In genomic region chr13:37994405-37994749, GRCm38 (mm10) we compare ENCODE assay signal across 8 mouse cellular contexts. TPM values are rescaled to one million over a fixed set of nuclear protein-coding genes. Genes with fewer than 3 reads are reported as not detected.
DNase-seq lines count a peak whose midpoint lies in the region; ATAC-seq and TF ChIP-seq lines count a peak whose summit lies in the region.

No protein-coding gene starts in this region.

- 0 out of 2 replicates have a peak overlapping the region, but pooled peaks have one; percentile 31 for H3K9ac ChIP-seq in heart, postnatal 0 days (replicated peaks; ENCODE audit: low read depth, low read length)
- peak overlapping the region; percentile 93; the same call in 1 of the 2 replicates for H3K9ac ChIP-seq in hindbrain, embryonic 12.5 days
- H3K9ac ChIP-seq in midbrain, embryonic 12.5 days (replicated peaks) = peak overlapping the region; percentile 95

- peaks cover 10% of the 10 kb centered on the region for H3K4me1 ChIP-seq in heart, postnatal 0 days (ENCODE audit: control insufficient read depth, insufficient read depth)
- peaks cover 4% of the 10 kb centered on the region for H3K4me1 ChIP-seq in bone marrow, adult 2 months (ENCODE audit: control insufficient read depth, insufficient read depth, low read length)
- peaks cover 9% of the 10 kb centered on the region for H3K4me1 ChIP-seq in hindbrain, embryonic 12.5 days
- peaks cover 14% of the 10 kb centered on the region; the same call in 1 of the 2 replicates for H3K4me1 ChIP-seq in midbrain, embryonic 12.5 days

- H3K4me2 ChIP-seq in heart, postnatal 0 days (ENCODE audit: low read depth, low read length) = peak overlapping the region; percentile 62
- peak overlapping the region; percentile 83 for H3K4me2 ChIP-seq in hindbrain, embryonic 12.5 days (replicated peaks)
- H3K4me2 ChIP-seq in midbrain, embryonic 12.5 days (replicated peaks) = peak overlapping the region; percentile 65

- peak overlapping the region; percentile 83 for H3K4me3 ChIP-seq in heart, postnatal 0 days (ENCODE audit: low read depth, low read length)
- peak overlapping the region; percentile 78 for H3K4me3 ChIP-seq in bone marrow, adult 2 months (replicated peaks; ENCODE audit: control insufficient read depth, low read depth, low read length)
- H3K4me3 ChIP-seq in hindbrain, embryonic 12.5 days = peak overlapping the region; percentile 95
- peak overlapping the region; percentile 84 for H3K4me3 ChIP-seq in midbrain, embryonic 12.5 days

- no peaks in the 10 kb centered on the region for H3K9me3 ChIP-seq in heart, postnatal 0 days (replicated peaks; ENCODE audit: control insufficient read depth, low read length)
- no peaks in the 10 kb centered on the region for H3K9me3 ChIP-seq in hindbrain, embryonic 12.5 days (replicated peaks)
- no peaks in the 10 kb centered on the region for H3K9me3 ChIP-seq in midbrain, embryonic 12.5 days

- intact Hi-C loops in heart, postnatal 25 days (cut with DNase I) = loop anchor here (2.0 to 10.0 kb wide), 3 partner anchors 42 to 530 kb away; partner anchors contain the start of genes Cage1, Riok1, Snrnp48 and Txndc5
- intact Hi-C loops in left cerebral cortex, postnatal 14 days (cut with DNase I) = loop anchor here (2.0 to 5.0 kb wide), 2 partner anchors 42 to 63 kb away; partner anchors contain the start of genes Cage1 and Riok1

- DNase-seq in heart, postnatal 0 days (ENCODE audit: low spot score) = no peak
- DNase-seq in heart, postnatal 25 days (ENCODE audit: low spot score) = no peak
- no peak for DNase-seq in left cerebral cortex, postnatal 14 days (ENCODE audit: low spot score in 2 of 2)
- DNase-seq in testis, postnatal 14 days (ENCODE audit: low spot score) = no peak
- DNase-seq in cerebellum, postnatal 36 days = no peak

- TF ChIP-seq EP300 in heart, postnatal 0 days (IDR thresholded peaks at IDR 0.05; ENCODE audit: low read depth) = no peak

- WGBS in heart, postnatal 0 days = 19% methylated on average over 7 of the region's 7 CpGs
- WGBS in bone marrow, adult 2 months = 7% methylated on average over 7 of the region's 7 CpGs
- WGBS in hindbrain, embryonic 12.5 days = 24% methylated on average over 7 of the region's 7 CpGs
- WGBS in midbrain, embryonic 12.5 days = 22% methylated on average over 7 of the region's 7 CpGs

- no peak for TF ChIP-seq CTCF in heart, postnatal 0 days (IDR thresholded peaks at IDR 0.05; ENCODE audit: low read depth)
- TF ChIP-seq CTCF in bone marrow, adult 2 months (IDR thresholded peaks at IDR 0.05; ENCODE audit: control insufficient read depth, insufficient read depth, low read length) = no peak

- no peak for TF ChIP-seq POLR2A in bone marrow, adult 2 months (IDR thresholded peaks at IDR 0.05; ENCODE audit: borderline replicate concordance, control insufficient read depth, low read depth, low read length)

- H3K36me3 ChIP-seq in heart, postnatal 0 days (replicated peaks; ENCODE audit: control insufficient read depth, insufficient read depth, low read length) = peaks cover 23% of the 10 kb centered on the region
- H3K36me3 ChIP-seq in hindbrain, embryonic 12.5 days = peaks cover 20% of the 10 kb centered on the region
- peaks cover 21% of the 10 kb centered on the region for H3K36me3 ChIP-seq in midbrain, embryonic 12.5 days

- H3K27me3 ChIP-seq in heart, postnatal 0 days (ENCODE audit: control insufficient read depth, insufficient read depth, low read length) = no peaks in the 10 kb centered on the region
- H3K27me3 ChIP-seq in hindbrain, embryonic 12.5 days = no peaks in the 10 kb centered on the region
- no peaks in the 10 kb centered on the region for H3K27me3 ChIP-seq in midbrain, embryonic 12.5 days

- H3K27ac ChIP-seq in heart, postnatal 0 days (ENCODE audit: low read depth) = peak overlapping the region; percentile 18
- H3K27ac ChIP-seq in bone marrow, adult 2 months (ENCODE audit: control insufficient read depth, insufficient read depth, low read depth, low read length, poor library complexity) = no peak overlapping the region
- peak overlapping the region; percentile 95 for H3K27ac ChIP-seq in hindbrain, embryonic 12.5 days
- peak overlapping the region; percentile 93 for H3K27ac ChIP-seq in midbrain, embryonic 12.5 days (replicated peaks)

- 0 out of 2 replicates have a peak, but pooled peaks have one; percentile 4 for ATAC-seq in heart, postnatal 0 days (ENCODE audit: insufficient read depth, low read depth)
- peak; percentile 62 for ATAC-seq in hindbrain, embryonic 12.5 days (ENCODE audit: low FRiP score)
- ATAC-seq in midbrain, embryonic 12.5 days (ENCODE audit: low FRiP score, low read depth) = peak; percentile 64

RNA-seq across cellular contexts. Expression of gene Ssr1, which starts 0.4 kb away (rescaled TPM):
- 16.6 and 19.1 TPM in 2 replicates for total RNA-seq in heart, postnatal 0 days (2014; rRNA removed; ENCODE audit: low replicate concordance)
- polyA plus RNA-seq in heart, postnatal 0 days (2015; fragmentation: Nextera tagmentation; extraction: Ambion mirVana) = 50.7 and 53.6 TPM in 2 replicates
- total RNA-seq in heart, postnatal 25 days (2021) = 10 to 100 TPM; 41.8 to 41.9 TPM
- polyA plus RNA-seq in bone marrow, adult 2 months (2011; ENCODE audit: insufficient read depth, insufficient read length, low replicate concordance, missing spikeins) = 43.0 and 56.0 TPM in 2 replicates
- polyA plus RNA-seq in hindbrain, embryonic 12.5 days (2016; fragmentation: Nextera tagmentation; extraction: Ambion mirVana) = 101 and 118 TPM in 2 replicates
- 97.9 and 101 TPM in 2 replicates for polyA plus RNA-seq in midbrain, embryonic 12.5 days (2016; fragmentation: Nextera tagmentation; extraction: Ambion mirVana)
- 10 to 100 TPM; 82.2 to 87.8 TPM for total RNA-seq in left cerebral cortex, postnatal 14 days (2021)

RNA-seq across cellular contexts. Expression of gene Riok1, which starts 42.4 kb away (rescaled TPM):
- 21.8 and 33.1 TPM in 2 replicates for total RNA-seq in heart, postnatal 0 days (2014; rRNA removed; ENCODE audit: low replicate concordance)
- 18.1 and 18.2 TPM in 2 replicates for polyA plus RNA-seq in heart, postnatal 0 days (2015; fragmentation: Nextera tagmentation; extraction: Ambion mirVana)
- total RNA-seq in heart, postnatal 25 days (2021) = 10 to 100 TPM in 1 of 2 experiments, 1 to 10 TPM in 1; 8.8 to 10.6 TPM
- polyA plus RNA-seq in bone marrow, adult 2 months (2011; ENCODE audit: insufficient read depth, insufficient read length, low replicate concordance, missing spikeins) = 22.4 and 40.9 TPM in 2 replicates
- polyA plus RNA-seq in hindbrain, embryonic 12.5 days (2016; fragmentation: Nextera tagmentation; extraction: Ambion mirVana) = 55.4 and 66.8 TPM in 2 replicates
- 59.3 and 63.2 TPM in 2 replicates for polyA plus RNA-seq in midbrain, embryonic 12.5 days (2016; fragmentation: Nextera tagmentation; extraction: Ambion mirVana)
- total RNA-seq in left cerebral cortex, postnatal 14 days (2021) = 10 to 100 TPM; 20.4 to 24.3 TPM

RNA-seq across cellular contexts. Expression of gene Cage1, which starts 42.5 kb away (rescaled TPM):
- total RNA-seq in heart, postnatal 0 days (2014; rRNA removed; ENCODE audit: low replicate concordance) = 0.99 and 2.7 TPM in 2 replicates
- polyA plus RNA-seq in heart, postnatal 0 days (2015; fragmentation: Nextera tagmentation; extraction: Ambion mirVana) = 1.1 and 1.2 TPM in 2 replicates
- 1 to 10 TPM; 1.3 TPM for total RNA-seq in heart, postnatal 25 days (2021)
- polyA plus RNA-seq in bone marrow, adult 2 months (2011; ENCODE audit: insufficient read depth, insufficient read length, low replicate concordance, missing spikeins) = 0.70 and 0.74 TPM in 2 replicates
- 1.7 and 2.0 TPM in 2 replicates for polyA plus RNA-seq in hindbrain, embryonic 12.5 days (2016; fragmentation: Nextera tagmentation; extraction: Ambion mirVana)
- 1.9 and 2.1 TPM in 2 replicates for polyA plus RNA-seq in midbrain, embryonic 12.5 days (2016; fragmentation: Nextera tagmentation; extraction: Ambion mirVana)
- 1 to 10 TPM; 3.3 to 3.4 TPM for total RNA-seq in left cerebral cortex, postnatal 14 days (2021)

Comparison
In these comparisons a context has a peak if more than half of its experiments do, and no peak if none do; other contexts are left out.
1. ATAC-seq: peak in every context shown above with its lines; median percentile 64 in midbrain, embryonic 12.5 days; 62 in hindbrain, embryonic 12.5 days; 4 in heart, postnatal 0 days.
2. H3K9ac ChIP-seq: peak in every context shown above with its lines; median percentile 95 in midbrain, embryonic 12.5 days; 93 in hindbrain, embryonic 12.5 days; 31 in heart, postnatal 0 days.